Mouse (Mus musculus): ENCODE data around the gene Clstn3. TPM values are rescaled to one million over a fixed set of nuclear protein-coding genes. Genes with fewer than 3 reads are reported as not detected.
"Not testable (repeated sequence)": the region's sequence is repeated elsewhere in the genome, so short reads cannot be mapped to it uniquely, and the experiment has no call there.

The Clstn3 gene
- polyA plus RNA-seq, 1 experiment from 2014 or later = 1.8 TPM

DNA sequence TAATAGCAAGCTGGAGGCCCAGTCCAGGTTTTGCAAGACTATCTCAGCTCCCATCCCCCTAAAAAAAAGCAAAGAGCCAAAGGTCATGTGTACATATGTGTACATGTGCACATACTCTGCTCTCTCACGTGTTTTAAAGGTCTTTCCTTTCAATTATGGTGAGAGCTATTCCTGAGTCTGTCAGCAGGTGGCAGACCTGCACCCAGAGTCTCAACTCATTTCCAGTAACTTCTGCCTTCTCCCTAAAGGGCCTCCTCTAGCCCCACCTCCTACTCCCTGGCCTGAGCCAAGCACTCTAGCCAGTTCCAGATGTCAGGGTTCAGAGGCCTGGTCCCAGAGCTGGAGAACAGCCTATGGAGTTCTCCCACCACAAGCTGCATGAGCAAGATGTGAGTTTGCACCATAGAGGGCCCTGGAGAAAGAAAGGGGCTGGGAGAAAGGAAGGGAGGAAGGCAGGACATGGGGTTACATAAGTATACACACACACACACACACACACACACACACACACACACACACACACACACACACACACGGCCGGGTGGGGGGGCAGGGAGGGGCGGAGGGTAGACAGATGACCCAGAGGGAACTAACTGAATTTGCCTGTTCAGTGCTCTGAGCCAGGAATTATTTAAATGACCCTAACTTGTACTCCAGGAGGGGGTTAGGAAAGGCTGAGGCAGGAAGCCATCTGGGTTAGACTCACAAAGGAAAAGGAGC lies 28.4 kb upstream of the Clstn3 start, which contains the start of gene C1rl:
TSS of gene C1rl (plus strand) at position 272 of the 720 bp plus-strand sequence.
- Histone ChIP-seq H3K27me3 (ENCODE audit: insufficient read depth, low read length) (no peaks in the 10 kb centered on the region), H3K4me2 (ENCODE audit: low read depth, low read length) (peak within 1 kb of the TSS; percentile 66), H3K36me3 (replicated peaks; ENCODE audit: insufficient read depth, low read length) (no peaks in the 10 kb centered on the region), H3K4me1 (ENCODE audit: insufficient read depth) (peaks cover 26% of the 10 kb centered on the region), H3K9ac (replicated peaks) (peak within 1 kb of the TSS; percentile 54), H3K27ac (ENCODE audit: low read depth) (peak within 1 kb of the TSS; percentile 89), H3K4me3 (ENCODE audit: low read depth, low read length) (peak within 1 kb of the TSS; percentile 24), H3K9me3 (ENCODE audit: low read length) (no peaks in the 10 kb centered on the region)
- 0% methylated on average over 1 of the region's 4 CpGs for WGBS (ENCODE audit: insufficient replicate concordance)
- TF ChIP-seq CTCF (IDR thresholded peaks at IDR 0.05; ENCODE audit: low read depth) = peak; percentile 89
- peak; percentile 74; the same call in 1 of the 2 replicates for TF ChIP-seq EP300 (IDR thresholded peaks at IDR 0.05; ENCODE audit: low read depth)
- DNase-seq = peak; percentile 89
- peak; percentile 94 for ATAC-seq

DNA sequence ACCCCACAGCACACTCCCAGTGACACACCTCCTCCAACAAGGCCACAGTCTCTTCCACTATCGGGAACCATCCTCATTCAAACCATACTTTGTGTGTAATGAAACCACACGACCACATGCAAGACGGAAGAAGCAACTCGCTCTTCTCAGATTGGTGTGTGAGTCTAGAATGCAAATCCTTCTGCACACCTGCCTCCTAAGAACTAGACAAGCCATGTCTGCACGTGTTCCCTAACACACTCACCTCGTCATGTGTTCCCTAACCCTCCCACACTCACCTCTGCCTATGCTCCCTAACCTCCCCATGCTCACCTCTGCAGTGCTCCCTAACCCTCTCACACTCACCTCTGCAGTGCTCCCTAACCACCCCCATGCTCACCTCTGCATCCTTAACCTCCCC lies 26.8 kb upstream of the Clstn3 start:
- ATAC-seq = no peak
- 64% methylated on average over 6 of the region's 6 CpGs for WGBS (ENCODE audit: insufficient replicate concordance)
- no peak overlapping the region for H3K27ac ChIP-seq (ENCODE audit: low read depth)

DNA sequence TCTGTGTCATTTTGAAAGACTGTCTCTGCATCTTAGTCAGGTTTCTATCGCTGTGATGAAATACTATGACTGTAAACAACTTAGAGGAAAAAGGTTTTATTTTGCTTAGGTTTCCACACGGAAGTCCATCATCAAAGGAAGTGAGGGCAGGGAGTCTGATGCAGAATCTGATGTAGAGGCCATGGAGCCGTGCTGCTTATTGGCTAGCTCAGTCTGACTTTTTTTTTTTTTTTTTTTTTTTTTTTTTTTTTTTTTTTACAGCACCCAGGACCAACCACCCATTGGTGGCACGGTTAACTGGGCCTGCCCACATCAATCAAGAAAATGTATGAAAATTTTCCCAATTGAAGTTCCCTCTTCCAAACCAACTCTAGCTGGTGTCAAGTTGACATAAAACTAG lies 24.4 kb upstream of the Clstn3 start:
- Histone ChIP-seq H3K36me3 (replicated peaks; ENCODE audit: insufficient read depth, low read length) (no peaks in the 10 kb centered on the region), H3K4me3 (ENCODE audit: low read depth, low read length) (no peak overlapping the region), H3K9ac (replicated peaks) (no peak overlapping the region), H3K27ac (ENCODE audit: low read depth) (no peak overlapping the region), H3K27me3 (ENCODE audit: insufficient read depth, low read length) (no peaks in the 10 kb centered on the region), H3K4me1 (ENCODE audit: insufficient read depth) (peaks cover 19% of the 10 kb centered on the region), H3K9me3 (ENCODE audit: low read length) (no peaks in the 10 kb centered on the region), H3K4me2 (ENCODE audit: low read depth, low read length) (no peak overlapping the region)
- TF ChIP-seq CTCF (IDR thresholded peaks at IDR 0.05; ENCODE audit: low read depth) (no peak), EP300 (IDR thresholded peaks at IDR 0.05; ENCODE audit: low read depth) (no peak)
- ATAC-seq (no peak), DNase-seq (no peak)
- 88% methylated on average over 4 of the region's 4 CpGs for WGBS (ENCODE audit: insufficient replicate concordance)

More for the DNA sequence above, 26.8 kb upstream of the Clstn3 start:
- DNase-seq = no peak
- peaks cover 20% of the 10 kb centered on the region for H3K4me1 ChIP-seq (ENCODE audit: insufficient read depth)
- no peaks in the 10 kb centered on the region for H3K27me3 ChIP-seq (ENCODE audit: insufficient read depth, low read length)
- H3K9me3 ChIP-seq (ENCODE audit: low read length) = no peaks in the 10 kb centered on the region
- no peak overlapping the region for H3K4me2 ChIP-seq (ENCODE audit: low read depth, low read length)
- H3K36me3 ChIP-seq (replicated peaks; ENCODE audit: insufficient read depth, low read length) = no peaks in the 10 kb centered on the region
- TF ChIP-seq CTCF (IDR thresholded peaks at IDR 0.05; ENCODE audit: low read depth) = no peak
- no peak for TF ChIP-seq EP300 (IDR thresholded peaks at IDR 0.05; ENCODE audit: low read depth)
- no peak overlapping the region for H3K4me3 ChIP-seq (ENCODE audit: low read depth, low read length)
- H3K9ac ChIP-seq (replicated peaks) = no peak overlapping the region

- Histone ChIP-seq H3K4me3 (ENCODE audit: low read depth, low read length) (no peak overlapping the region), H3K9ac (replicated peaks) (no peak overlapping the region), H3K9me3 (ENCODE audit: low read length) (no peaks in the 10 kb centered on the region), H3K36me3 (replicated peaks; ENCODE audit: insufficient read depth, low read length) (no peaks in the 10 kb centered on the region), H3K27ac (ENCODE audit: low read depth) (no peak overlapping the region), H3K4me1 (ENCODE audit: insufficient read depth) (peaks cover 9% of the 10 kb centered on the region), H3K27me3 (ENCODE audit: insufficient read depth, low read length) (no peaks in the 10 kb centered on the region), H3K4me2 (ENCODE audit: low read depth, low read length) (no peak overlapping the region)
- TF ChIP-seq CTCF (IDR thresholded peaks at IDR 0.05; ENCODE audit: low read depth) (no peak), EP300 (IDR thresholded peaks at IDR 0.05; ENCODE audit: low read depth) (no peak)
- ATAC-seq (no peak), DNase-seq (no peak)
- 33% methylated on average over 2 of the region's 2 CpGs for WGBS (ENCODE audit: insufficient replicate concordance)
Measured at GRCm38 (mm10) chr6:124487509-124487908, 22.9 kb upstream of the Clstn3 start.

- Histone ChIP-seq H3K27ac (ENCODE audit: low read depth) (no peak overlapping the region), H3K4me2 (ENCODE audit: low read depth, low read length) (no peak overlapping the region), H3K9ac (replicated peaks) (no peak overlapping the region), H3K27me3 (ENCODE audit: insufficient read depth, low read length) (no peaks in the 10 kb centered on the region), H3K9me3 (ENCODE audit: low read length) (no peaks in the 10 kb centered on the region), H3K4me3 (ENCODE audit: low read depth, low read length) (no peak overlapping the region), H3K4me1 (ENCODE audit: insufficient read depth) (peaks cover 3% of the 10 kb centered on the region), H3K36me3 (replicated peaks; ENCODE audit: insufficient read depth, low read length) (no peaks in the 10 kb centered on the region)
- TF ChIP-seq CTCF (IDR thresholded peaks at IDR 0.05; ENCODE audit: low read depth) (no peak), EP300 (IDR thresholded peaks at IDR 0.05; ENCODE audit: low read depth) (no peak)
- 54% methylated on average over 21 of the region's 21 CpGs for WGBS (ENCODE audit: insufficient replicate concordance)
- DNase-seq (no peak), ATAC-seq (no peak)
Measured at GRCm38 (mm10) chr6:124485414-124486144, 21.0 kb upstream of the Clstn3 start.

DNA sequence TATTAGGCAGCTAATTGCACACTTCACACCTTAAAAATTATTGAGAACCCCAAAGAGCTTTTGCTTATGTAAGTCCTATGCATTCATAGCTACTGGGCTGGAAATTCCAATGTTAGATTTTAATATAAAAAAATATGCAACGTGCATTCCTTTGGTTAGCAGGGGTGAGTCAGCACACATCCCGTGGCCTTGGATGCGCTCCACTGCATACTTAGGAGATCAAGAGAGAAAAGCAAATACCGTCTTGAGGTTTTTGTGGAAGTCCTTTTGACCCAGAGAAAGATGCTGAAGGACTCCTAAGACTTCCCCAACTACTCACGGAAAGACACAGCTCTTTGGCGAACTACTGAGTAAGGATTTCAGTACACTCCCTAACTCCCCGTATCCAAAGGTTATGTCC lies 20.3 kb upstream of the Clstn3 start:
- Histone ChIP-seq H3K36me3 (replicated peaks; ENCODE audit: insufficient read depth, low read length) (no peaks in the 10 kb centered on the region), H3K9ac (replicated peaks) (no peak overlapping the region), H3K27me3 (ENCODE audit: insufficient read depth, low read length) (no peaks in the 10 kb centered on the region), H3K4me1 (ENCODE audit: insufficient read depth) (peaks cover 3% of the 10 kb centered on the region), H3K27ac (ENCODE audit: low read depth) (no peak overlapping the region), H3K4me3 (ENCODE audit: low read depth, low read length) (no peak overlapping the region), H3K9me3 (ENCODE audit: low read length) (no peaks in the 10 kb centered on the region), H3K4me2 (ENCODE audit: low read depth, low read length) (no peak overlapping the region)
- no peak for DNase-seq
- WGBS (ENCODE audit: insufficient replicate concordance) = 79% methylated on average over 7 of the region's 7 CpGs
- TF ChIP-seq EP300 (IDR thresholded peaks at IDR 0.05; ENCODE audit: low read depth) = no peak
- ATAC-seq = no peak

DNA sequence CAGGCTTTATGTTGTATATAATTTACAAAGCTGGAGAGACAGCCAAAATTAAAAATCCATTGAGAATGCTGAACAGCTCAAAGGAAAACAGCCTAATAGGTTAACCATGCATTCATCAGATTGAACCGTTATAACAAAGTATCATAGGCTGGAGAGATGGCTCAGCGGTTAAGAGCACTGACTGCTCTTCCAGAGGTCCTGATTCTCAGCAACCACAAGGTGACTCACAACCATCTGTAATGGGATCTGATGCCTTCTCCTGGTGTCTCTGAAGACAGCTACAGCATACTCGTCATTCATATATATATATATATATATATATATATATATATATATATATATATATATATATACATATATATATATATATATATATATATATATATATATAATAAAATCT lies 19.2 kb upstream of the Clstn3 start:
- H3K4me3 ChIP-seq (ENCODE audit: low read depth, low read length); H3K9ac ChIP-seq (replicated peaks); H3K9me3 ChIP-seq (ENCODE audit: low read length); H3K36me3 ChIP-seq (replicated peaks; ENCODE audit: insufficient read depth, low read length); DNase-seq; H3K4me2 ChIP-seq (ENCODE audit: low read depth, low read length); ATAC-seq; H3K27me3 ChIP-seq (ENCODE audit: insufficient read depth, low read length); H3K27ac ChIP-seq (ENCODE audit: low read depth): not testable (repeated sequence)
- WGBS (ENCODE audit: insufficient replicate concordance) = 77% methylated on average over 3 of the region's 3 CpGs
- peaks cover 13% of the 10 kb centered on the region for H3K4me1 ChIP-seq (ENCODE audit: insufficient read depth)

Data from liver, postnatal 0 days (tissue).